Mouse (Mus musculus) ES-Bruce4 (cell line): Measurements from ENCODE around the gene Tmem185b. TPM values are rescaled to one million over a fixed set of nuclear protein-coding genes. Genes with fewer than 3 reads are reported as not detected.

Experiments used
- H3K27ac ChIP-seq: 2 replicates; pipeline ENCODE4 v1.5.1; 2012; ENCODE audit warnings: low read length, inconsistent platforms; ENCODE audit not compliant: insufficient read depth
- H3K27me3 ChIP-seq: 2 replicates; pipeline ENCODE4 v1.6.1; 2012; ENCODE audit warnings: mild to moderate bottlenecking, low read length, inconsistent platforms; ENCODE audit not compliant: control insufficient read depth, poor library complexity, insufficient read depth, severe bottlenecking
- H3K36me3 ChIP-seq: 2 replicates; pipeline ENCODE4 v1.6.1; 2012; ENCODE audit warnings: inconsistent platforms, mild to moderate bottlenecking, low read length, moderate library complexity; ENCODE audit not compliant: control insufficient read depth, poor library complexity, insufficient read depth, severe bottlenecking
- H3K4me1 ChIP-seq: one replicate; pipeline ENCODE4 v1.8.1; 2011; ENCODE audit warnings: low read length; ENCODE audit not compliant: control insufficient read depth, insufficient read depth
- H3K4me3 ChIP-seq: 2 replicates; pipeline ENCODE4 v1.5.1; 2011; ENCODE audit warnings: low read depth, mild to moderate bottlenecking, low read length
- H3K9ac ChIP-seq: 2 replicates; pipeline ENCODE4 v1.6.1; 2012; ENCODE audit warnings: low read depth, mild to moderate bottlenecking, inconsistent platforms; ENCODE audit not compliant: poor library complexity, severe bottlenecking
- H3K9me3 ChIP-seq: replicated peaks from 2 replicates; pipeline ENCODE4 v1.6.1; 2012; ENCODE audit warnings: mild to moderate bottlenecking, low read length, inconsistent platforms; ENCODE audit not compliant: control insufficient read depth, poor library complexity, insufficient read depth, severe bottlenecking
- CTCF ChIP-seq: IDR thresholded peaks from one replicate; pipeline ENCODE4 v1.8.1; 2011; ENCODE audit warnings: low read depth, low read length
- EP300 ChIP-seq: IDR thresholded peaks from 2 replicates; pipeline ENCODE4 v1.6.1; 2011; ENCODE audit warnings: low read depth, low read length; ENCODE audit not compliant: insufficient read depth
- POLR2A ChIP-seq: IDR thresholded peaks from one replicate; pipeline ENCODE4 v1.8.1; 2011; ENCODE audit warnings: low read length; ENCODE audit not compliant: insufficient read depth
- polyA plus RNA-seq: library from polyadenylated mRNA; stranded (reverse); fragments of >200 nt; gene quantifications from 2 replicates; pipeline ENCODE4 v1.2.4, GENCODE M21; 2011; ENCODE audit warnings: low read depth; ENCODE audit not compliant: missing spikeins, insufficient read depth, insufficient read length

Gene Tmem185b
- polyA plus RNA-seq, 1 experiment, result 8.9 TPM

DNA sequence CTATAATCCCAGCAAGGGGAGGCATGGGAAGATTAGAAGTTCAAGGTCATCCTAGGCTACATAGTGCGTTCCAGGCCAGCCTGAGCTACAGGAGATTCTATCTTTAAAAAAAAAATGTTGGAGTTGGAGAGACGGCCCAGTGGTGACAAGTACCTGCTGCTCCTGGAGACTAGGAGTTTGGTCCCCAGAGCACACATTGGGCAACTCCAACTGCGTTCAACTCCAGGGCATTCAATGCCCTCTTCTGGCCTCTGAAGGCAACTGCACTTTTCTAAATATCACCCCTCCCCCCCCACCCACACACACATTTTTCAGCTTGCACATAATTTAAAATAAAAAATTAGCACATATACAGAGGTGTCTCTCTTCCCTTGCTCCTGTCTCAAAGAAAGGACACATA, 43.1 kb upstream of the Tmem185b start:
- Histone ChIP-seq H3K9me3 (no peaks in the 10 kb centered on the region), H3K4me1 (peaks cover 9% of the 10 kb centered on the region), H3K36me3 (no peaks in the 10 kb centered on the region), H3K27ac (no peak overlapping the region), H3K4me3 (no peak overlapping the region), H3K27me3 (no peaks in the 10 kb centered on the region), H3K9ac (no peak overlapping the region)
- TF ChIP-seq POLR2A (no peak), CTCF (peak; percentile 58), EP300 (no peak)

- no peaks in the 10 kb centered on the region for H3K27me3 ChIP-seq
- peaks cover 9% of the 10 kb centered on the region for H3K4me1 ChIP-seq
- no peak overlapping the region for H3K9ac ChIP-seq
- H3K9me3 ChIP-seq, result no peaks in the 10 kb centered on the region
- TF ChIP-seq CTCF (peak; percentile 69), POLR2A (no peak)
- H3K4me3 ChIP-seq, result no peak overlapping the region
- no peaks in the 10 kb centered on the region for H3K36me3 ChIP-seq
- no peak overlapping the region for H3K27ac ChIP-seq
These were observed 41.5 kb upstream of the Tmem185b start for GRCm38 (mm10) chr1:119484457-119484856.

GRCm38 (mm10) chr1:119485825-119486224, 40.1 kb upstream of the Tmem185b start:
- Histone ChIP-seq H3K9me3 (no peaks in the 10 kb centered on the region), H3K27ac (0 out of 2 replicates have a peak overlapping the region, but pooled peaks have one; percentile 5), H3K4me1 (peaks cover 9% of the 10 kb centered on the region), H3K27me3 (no peaks in the 10 kb centered on the region), H3K36me3 (no peaks in the 10 kb centered on the region), H3K9ac (no peak overlapping the region), H3K4me3 (no peak overlapping the region)
- peak; percentile 70 for TF ChIP-seq EP300
- TF ChIP-seq CTCF, result no peak

DNA sequence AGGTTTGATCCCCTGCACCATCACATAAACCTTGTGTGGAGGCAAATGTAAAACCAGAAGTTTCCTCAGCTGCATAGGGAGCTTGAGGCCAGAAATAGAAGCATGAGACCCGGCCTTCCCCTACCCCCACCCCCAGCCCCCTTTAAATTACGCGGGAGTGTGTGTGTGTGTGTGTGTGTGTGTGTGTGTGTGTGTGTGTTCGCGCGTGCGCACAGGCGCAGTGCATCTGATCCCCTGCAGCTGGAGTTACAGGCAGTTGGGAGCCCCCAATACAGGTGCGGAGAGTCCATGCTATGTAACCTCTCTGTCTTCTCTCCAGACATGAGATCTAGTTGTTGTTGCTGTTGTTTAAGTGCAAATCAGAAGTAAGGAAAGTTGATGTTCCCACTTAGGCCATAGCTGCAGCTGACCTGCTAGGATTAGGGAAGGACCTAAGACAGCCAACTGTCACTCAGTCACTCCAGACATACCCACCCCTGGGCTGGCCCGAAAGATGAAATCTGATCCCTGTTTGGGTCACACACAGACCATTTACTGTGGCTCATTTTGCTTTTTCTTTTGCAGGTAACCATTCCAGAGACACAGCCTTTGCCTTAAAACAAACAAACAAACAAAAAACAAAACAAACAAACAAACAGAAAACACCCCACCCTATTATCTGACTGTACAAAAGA, 37.9 kb upstream of the Tmem185b start:
- H3K9ac ChIP-seq, result no peak overlapping the region
- no peak overlapping the region for H3K4me3 ChIP-seq
- H3K27ac ChIP-seq, result no peak overlapping the region
- H3K4me1 ChIP-seq, result peaks cover 9% of the 10 kb centered on the region
- no peaks in the 10 kb centered on the region for H3K9me3 ChIP-seq
- H3K36me3 ChIP-seq, result no peaks in the 10 kb centered on the region
- TF ChIP-seq EP300 (no peak), POLR2A (no peak), CTCF (no peak)
- no peaks in the 10 kb centered on the region for H3K27me3 ChIP-seq

DNA sequence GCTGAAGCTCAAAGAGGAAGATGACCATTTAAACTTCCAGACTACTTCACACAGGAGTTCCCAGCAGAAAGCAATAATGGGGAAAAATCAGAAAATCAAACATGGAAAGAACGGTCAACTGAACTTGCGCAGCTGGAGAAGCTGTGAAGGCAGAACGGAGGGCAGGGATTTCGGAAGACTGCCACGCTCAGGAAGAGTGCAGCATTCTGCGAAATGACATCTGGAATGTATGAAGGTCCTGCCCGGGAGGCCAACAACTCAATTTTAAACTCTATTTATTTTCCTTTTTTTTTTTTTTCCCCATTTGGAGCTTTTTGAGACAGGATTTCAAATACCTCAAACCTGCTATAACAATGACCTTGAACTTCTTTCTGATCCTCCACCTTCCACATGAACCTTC, 35.2 kb upstream of the Tmem185b start:
- Histone ChIP-seq H3K9me3 (no peaks in the 10 kb centered on the region), H3K27me3 (no peaks in the 10 kb centered on the region), H3K9ac (no peak overlapping the region), H3K4me1 (peaks cover 9% of the 10 kb centered on the region), H3K4me3 (no peak overlapping the region), H3K36me3 (no peaks in the 10 kb centered on the region), H3K27ac (no peak overlapping the region)
- TF ChIP-seq EP300 (no peak), CTCF (no peak), POLR2A (no peak)

GRCm38 (mm10) chr1:119492097-119492496, 33.9 kb upstream of the Tmem185b start:
- H3K27ac ChIP-seq, result no peak overlapping the region
- no peak overlapping the region for H3K9ac ChIP-seq

More at GRCm38 (mm10) chr1:119492097-119492496, 33.9 kb upstream of the Tmem185b start:
- no peak for TF ChIP-seq EP300
- no peak for TF ChIP-seq POLR2A
- TF ChIP-seq CTCF, result no peak
- Histone ChIP-seq H3K36me3 (no peaks in the 10 kb centered on the region), H3K4me1 (peaks cover 3% of the 10 kb centered on the region), H3K9me3 (no peaks in the 10 kb centered on the region), H3K4me3 (no peak overlapping the region), H3K27me3 (no peaks in the 10 kb centered on the region)
